Mouse (Mus musculus): ENCODE data around the gene Ift122. TPM values are rescaled to one million over a fixed set of nuclear protein-coding genes. Genes with fewer than 3 reads are reported as not detected.

Ift122 gene
- polyA plus RNA-seq, 1 experiment: 1.1 TPM

- H3K4me1 ChIP-seq: peaks cover 95% of the 10 kb centered on the region
- no peaks in the 10 kb centered on the region for H3K36me3 ChIP-seq (replicated peaks; ENCODE audit: low read length)
- no peak for TF ChIP-seq FLI1 (IDR thresholded peaks at IDR 0.05; ENCODE audit: low read length)
- TF ChIP-seq GATA1 (IDR thresholded peaks at IDR 0.05; ENCODE audit: borderline replicate concordance, low read length): no peak
- no peaks in the 10 kb centered on the region for H3K9me3 ChIP-seq
- no peaks in the 10 kb centered on the region for H3K27me3 ChIP-seq (replicated peaks)
- no peak overlapping the region for H3K4me3 ChIP-seq (replicated peaks)
Measured at GRCm38 (mm10) chr6:115902545-115902944, 49.3 kb downstream of the Ift122 start.

GRCm38 (mm10) chr6:115905568-115905967 lies 52.3 kb downstream of the Ift122 start:
- no peak overlapping the region for H3K4me3 ChIP-seq (replicated peaks)
- no peak for TF ChIP-seq FLI1 (IDR thresholded peaks at IDR 0.05; ENCODE audit: low read length)
- no peak for TF ChIP-seq GATA1 (IDR thresholded peaks at IDR 0.05; ENCODE audit: borderline replicate concordance, low read length)
- no peaks in the 10 kb centered on the region for H3K9me3 ChIP-seq
- H3K36me3 ChIP-seq (replicated peaks; ENCODE audit: low read length): no peaks in the 10 kb centered on the region
- H3K27me3 ChIP-seq (replicated peaks): no peaks in the 10 kb centered on the region
- H3K4me1 ChIP-seq: peaks cover 96% of the 10 kb centered on the region

GRCm38 (mm10) chr6:115906455-115906854 lies 53.2 kb downstream of the Ift122 start:
- H3K4me3 ChIP-seq (replicated peaks): peak overlapping the region; percentile 40
- H3K4me1 ChIP-seq: peaks cover 96% of the 10 kb centered on the region
- H3K9me3 ChIP-seq: no peaks in the 10 kb centered on the region
- H3K27me3 ChIP-seq (replicated peaks): no peaks in the 10 kb centered on the region
- no peak for TF ChIP-seq GATA1 (IDR thresholded peaks at IDR 0.05; ENCODE audit: borderline replicate concordance, low read length)
- no peak for TF ChIP-seq FLI1 (IDR thresholded peaks at IDR 0.05; ENCODE audit: low read length)
- no peaks in the 10 kb centered on the region for H3K36me3 ChIP-seq (replicated peaks; ENCODE audit: low read length)

GRCm38 (mm10) chr6:115906871-115907270 lies 53.6 kb downstream of the Ift122 start:
- no peaks in the 10 kb centered on the region for H3K36me3 ChIP-seq (replicated peaks; ENCODE audit: low read length)
- peaks cover 96% of the 10 kb centered on the region for H3K4me1 ChIP-seq
- no peaks in the 10 kb centered on the region for H3K9me3 ChIP-seq
- no peak overlapping the region for H3K4me3 ChIP-seq (replicated peaks)
- H3K27me3 ChIP-seq (replicated peaks): no peaks in the 10 kb centered on the region
- TF ChIP-seq GATA1 (IDR thresholded peaks at IDR 0.05; ENCODE audit: borderline replicate concordance, low read length) (no peak), FLI1 (IDR thresholded peaks at IDR 0.05; ENCODE audit: low read length) (no peak)

- TF ChIP-seq FLI1 (IDR thresholded peaks at IDR 0.05; ENCODE audit: low read length) (no peak), GATA1 (IDR thresholded peaks at IDR 0.05; ENCODE audit: borderline replicate concordance, low read length) (no peak)
- Histone ChIP-seq H3K4me3 (replicated peaks) (no peak overlapping the region), H3K27me3 (replicated peaks) (no peaks in the 10 kb centered on the region), H3K36me3 (replicated peaks; ENCODE audit: low read length) (no peaks in the 10 kb centered on the region), H3K9me3 (no peaks in the 10 kb centered on the region), H3K4me1 (peaks cover 92% of the 10 kb centered on the region)
Measured at GRCm38 (mm10) chr6:115908421-115908982, 55.2 kb downstream of the Ift122 start.

GRCm38 (mm10) chr6:115909052-115909451 lies 55.8 kb downstream of the Ift122 start:
- TF ChIP-seq GATA1 (IDR thresholded peaks at IDR 0.05; ENCODE audit: borderline replicate concordance, low read length): no peak
- TF ChIP-seq FLI1 (IDR thresholded peaks at IDR 0.05; ENCODE audit: low read length): no peak
- H3K27me3 ChIP-seq (replicated peaks): no peaks in the 10 kb centered on the region
- H3K4me3 ChIP-seq (replicated peaks): no peak overlapping the region
- H3K4me1 ChIP-seq: peaks cover 91% of the 10 kb centered on the region
- no peaks in the 10 kb centered on the region for H3K9me3 ChIP-seq
- no peaks in the 10 kb centered on the region for H3K36me3 ChIP-seq (replicated peaks; ENCODE audit: low read length)

GRCm38 (mm10) chr6:115909940-115910339 lies 56.7 kb downstream of the Ift122 start:
- H3K4me1 ChIP-seq: peaks cover 90% of the 10 kb centered on the region
- H3K27me3 ChIP-seq (replicated peaks): peaks cover 4% of the 10 kb centered on the region
- no peaks in the 10 kb centered on the region for H3K36me3 ChIP-seq (replicated peaks; ENCODE audit: low read length)
- H3K9me3 ChIP-seq: no peaks in the 10 kb centered on the region
- no peak for TF ChIP-seq GATA1 (IDR thresholded peaks at IDR 0.05; ENCODE audit: borderline replicate concordance, low read length)
- no peak for TF ChIP-seq FLI1 (IDR thresholded peaks at IDR 0.05; ENCODE audit: low read length)
- H3K4me3 ChIP-seq (replicated peaks): peak overlapping the region; percentile 77

GRCm38 (mm10) chr6:115911763-115912162 lies 58.5 kb downstream of the Ift122 start:
- Histone ChIP-seq H3K4me1 (peaks cover 90% of the 10 kb centered on the region), H3K27me3 (replicated peaks) (peaks cover 4% of the 10 kb centered on the region), H3K36me3 (replicated peaks; ENCODE audit: low read length) (no peaks in the 10 kb centered on the region), H3K4me3 (replicated peaks) (no peak overlapping the region), H3K9me3 (no peaks in the 10 kb centered on the region)
- no peak for TF ChIP-seq FLI1 (IDR thresholded peaks at IDR 0.05; ENCODE audit: low read length)
- TF ChIP-seq GATA1 (IDR thresholded peaks at IDR 0.05; ENCODE audit: borderline replicate concordance, low read length): no peak

- no peaks in the 10 kb centered on the region for H3K36me3 ChIP-seq (replicated peaks; ENCODE audit: low read length)
- H3K4me3 ChIP-seq (replicated peaks): no peak overlapping the region
- H3K27me3 ChIP-seq (replicated peaks): peaks cover 4% of the 10 kb centered on the region
- peaks cover 85% of the 10 kb centered on the region for H3K4me1 ChIP-seq
- no peaks in the 10 kb centered on the region for H3K9me3 ChIP-seq
- TF ChIP-seq GATA1 (IDR thresholded peaks at IDR 0.05; ENCODE audit: borderline replicate concordance, low read length): no peak
Measured at GRCm38 (mm10) chr6:115913482-115913881, 60.2 kb downstream of the Ift122 start.

GRCm38 (mm10) chr6:115914511-115915202 lies 61.4 kb downstream of the Ift122 start:
- H3K9me3 ChIP-seq: no peaks in the 10 kb centered on the region
- H3K27me3 ChIP-seq (replicated peaks): peaks cover 4% of the 10 kb centered on the region
- H3K36me3 ChIP-seq (replicated peaks; ENCODE audit: low read length): no peaks in the 10 kb centered on the region
- H3K4me3 ChIP-seq (replicated peaks): no peak overlapping the region
- peaks cover 78% of the 10 kb centered on the region for H3K4me1 ChIP-seq
- TF ChIP-seq GATA1 (IDR thresholded peaks at IDR 0.05; ENCODE audit: borderline replicate concordance, low read length) (no peak), FLI1 (IDR thresholded peaks at IDR 0.05; ENCODE audit: low read length) (no peak)
